In the genomic region with DNA sequence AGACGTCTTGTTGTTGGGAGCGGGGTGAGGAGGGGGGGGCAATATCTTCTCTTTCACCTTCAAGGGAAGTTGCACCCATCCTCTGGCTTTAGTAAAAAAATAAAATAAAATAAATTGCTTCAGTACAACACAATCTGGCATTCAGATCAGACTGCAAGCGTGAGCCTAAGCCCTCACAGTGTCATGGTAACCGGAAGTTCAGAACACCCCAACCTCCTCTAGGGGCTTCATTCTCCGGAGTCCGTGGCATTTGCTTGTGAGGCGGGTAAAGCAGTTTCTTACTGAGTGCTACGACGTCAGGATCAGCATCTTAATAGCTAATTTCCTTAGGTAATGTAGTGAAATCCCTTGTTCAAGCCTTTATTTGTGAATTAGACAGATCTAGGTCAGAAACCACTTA, we compare ENCODE assay signal across 35 mouse cellular contexts. TPM values are rescaled to one million over a fixed set of nuclear protein-coding genes. Genes with fewer than 3 reads are reported as not detected.
DNase-seq lines count a peak whose midpoint lies in the region; ATAC-seq and TF ChIP-seq lines count a peak whose summit lies in the region.
"Had no signal": no experiment of that assay in that cellular context is flagged by ENCODE, and none has a peak within 500 bp of the region (broad histone marks: within the 10 kb centered on the region; RNA-seq: fewer than 3 reads in every experiment).

No protein-coding gene starts in this region.

- no peaks in the 10 kb centered on the region for H3K36me3 ChIP-seq in hindbrain, postnatal 0 days (ENCODE audit: insufficient read depth, low read length)
- H3K36me3 ChIP-seq in hindbrain, embryonic 13.5 days: no peaks in the 10 kb centered on the region
- H3K36me3 ChIP-seq in midbrain, embryonic 15.5 days (replicated peaks): no peaks in the 10 kb centered on the region
- no peaks in the 10 kb centered on the region for H3K36me3 ChIP-seq in midbrain, embryonic 13.5 days
- H3K36me3 ChIP-seq: embryonic facial prominence, embryonic 10.5 days; embryonic facial prominence, embryonic 13.5 days; forebrain, embryonic 12.5 days; heart, embryonic 10.5 days; heart, embryonic 13.5 days; hindbrain, embryonic 15.5 days had no signal

- no peak overlapping the region for H3K9ac ChIP-seq in hindbrain, postnatal 0 days (replicated peaks; ENCODE audit: low read length)
- H3K9ac ChIP-seq in hindbrain, embryonic 13.5 days: no peak overlapping the region
- H3K9ac ChIP-seq in midbrain, embryonic 15.5 days: no peak overlapping the region
- no peak overlapping the region for H3K9ac ChIP-seq in midbrain, embryonic 13.5 days (replicated peaks)
- H3K9ac ChIP-seq: embryonic facial prominence, embryonic 13.5 days; forebrain, embryonic 12.5 days; heart, embryonic 13.5 days; hindbrain, embryonic 15.5 days had no signal

- no peak for TF ChIP-seq POLR2A in brain, embryonic 14.5 days (IDR thresholded peaks at IDR 0.05; ENCODE audit: borderline replicate concordance, extremely low read depth, insufficient read depth, insufficient read length, poor library complexity, severe bottlenecking)

- DNase-seq in hindbrain, postnatal 0 days (ENCODE audit: low spot score): peak; percentile 36
- DNase-seq in brain, embryonic 14.5 days (ENCODE audit: low read depth): peak; percentile 43
- DNase-seq in retina, embryonic 14.5 days (ENCODE audit: low spot score): peak; percentile 20
- no peak for DNase-seq in Muller cell, postnatal 12 days (ENCODE audit: inconsistent ontology term)
- no peak for DNase-seq in adrenal gland, adult (ENCODE audit: inconsistent age in 2 of 2, low spot score in 1 of 2)
- DNase-seq: adrenal gland, adult 2 months; adrenal gland, postnatal 14 days; cerebellum, adult 11-12 months; cerebellum, adult 8-10 months; cerebellum, postnatal 10 days; cerebellum, postnatal 36 days; embryo, embryonic 11 days; gastrocnemius, adult 2 months; gastrocnemius, postnatal 14 days; heart, adult 18-20 months; heart, postnatal 14 days; heart, postnatal 4 days had no signal

- TF ChIP-seq CTCF in hindbrain, postnatal 0 days (IDR thresholded peaks at IDR 0.05; ENCODE audit: low read depth): peak; percentile 11; the same call in 1 of the 2 replicates
- TF ChIP-seq CTCF in brain, embryonic 14.5 days (IDR thresholded peaks at IDR 0.05; ENCODE audit: borderline replicate concordance, extremely low read depth, insufficient read depth, insufficient read length): no peak

- H3K4me3 ChIP-seq in hindbrain, postnatal 0 days (ENCODE audit: low read length): no peak overlapping the region
- H3K4me3 ChIP-seq in hindbrain, embryonic 13.5 days: no peak overlapping the region
- no peak overlapping the region for H3K4me3 ChIP-seq in midbrain, embryonic 15.5 days
- no peak overlapping the region for H3K4me3 ChIP-seq in midbrain, embryonic 13.5 days (replicated peaks)
- H3K4me3 ChIP-seq: embryonic facial prominence, embryonic 10.5 days; embryonic facial prominence, embryonic 13.5 days; erythroblast, embryonic 14.5 days; forebrain, embryonic 12.5 days; gastrocnemius, adult 2 months; heart, embryonic 10.5 days; heart, embryonic 13.5 days; hindbrain, embryonic 15.5 days had no signal

- H3K4me2 ChIP-seq in hindbrain, postnatal 0 days (ENCODE audit: low read depth, low read length): no peak overlapping the region
- H3K4me2 ChIP-seq in hindbrain, embryonic 13.5 days: no peak overlapping the region
- 0 out of 2 replicates have a peak overlapping the region, but pooled peaks have one; percentile 4 for H3K4me2 ChIP-seq in midbrain, embryonic 15.5 days
- H3K4me2 ChIP-seq in midbrain, embryonic 13.5 days (replicated peaks): no peak overlapping the region
- H3K4me2 ChIP-seq: embryonic facial prominence, embryonic 13.5 days; forebrain, embryonic 12.5 days; heart, embryonic 13.5 days had no signal

- H3K27ac ChIP-seq in hindbrain, postnatal 0 days: no peak overlapping the region
- H3K27ac ChIP-seq in hindbrain, embryonic 13.5 days: no peak overlapping the region
- no peak overlapping the region for H3K27ac ChIP-seq in midbrain, embryonic 15.5 days
- no peak overlapping the region for H3K27ac ChIP-seq in midbrain, embryonic 13.5 days
- H3K27ac ChIP-seq: embryonic facial prominence, embryonic 13.5 days; forebrain, embryonic 12.5 days; gastrocnemius, adult 2 months; heart, embryonic 10.5 days; heart, embryonic 13.5 days; hindbrain, embryonic 15.5 days had no signal

- H3K27me3 ChIP-seq in hindbrain, postnatal 0 days (ENCODE audit: insufficient read depth, low read length): no peaks in the 10 kb centered on the region
- no peaks in the 10 kb centered on the region for H3K27me3 ChIP-seq in hindbrain, embryonic 13.5 days
- no peaks in the 10 kb centered on the region for H3K27me3 ChIP-seq in midbrain, embryonic 15.5 days (replicated peaks)
- no peaks in the 10 kb centered on the region for H3K27me3 ChIP-seq in midbrain, embryonic 13.5 days
- H3K27me3 ChIP-seq: embryonic facial prominence, embryonic 13.5 days; forebrain, embryonic 12.5 days; heart, embryonic 13.5 days; hindbrain, embryonic 15.5 days had no signal

- H3K4me1 ChIP-seq in hindbrain, postnatal 0 days (ENCODE audit: insufficient read depth, low read length): peaks cover 16% of the 10 kb centered on the region; the same call in 1 of the 2 replicates
- H3K4me1 ChIP-seq in hindbrain, embryonic 13.5 days (replicated peaks): peaks cover 19% of the 10 kb centered on the region
- H3K4me1 ChIP-seq in midbrain, embryonic 15.5 days: peaks cover 23% of the 10 kb centered on the region
- H3K4me1 ChIP-seq in midbrain, embryonic 13.5 days (replicated peaks): peaks cover 21% of the 10 kb centered on the region
- H3K4me1 ChIP-seq: embryonic facial prominence, embryonic 13.5 days; heart, embryonic 13.5 days had no signal

- ATAC-seq in hindbrain, postnatal 0 days: 0 out of 2 replicates have a peak, but pooled peaks have one; percentile 15
- ATAC-seq in hindbrain, embryonic 13.5 days (ENCODE audit: low FRiP score): no peak
- no peak for ATAC-seq in midbrain, embryonic 15.5 days (replicated peaks)
- ATAC-seq in midbrain, embryonic 13.5 days: no peak
- ATAC-seq: CD4-positive, CD25-positive, alpha-beta regulatory T cell, adult 4 months; forebrain, embryonic 16.5 days had no signal

- 48% methylated on average over 9 of the region's 9 CpGs for WGBS in hindbrain, postnatal 0 days
- 63% methylated on average over 9 of the region's 9 CpGs for WGBS in hindbrain, embryonic 13.5 days
- WGBS in midbrain, embryonic 15.5 days: 44% methylated on average over 9 of the region's 9 CpGs
- 57% methylated on average over 9 of the region's 9 CpGs for WGBS in midbrain, embryonic 13.5 days

- H3K9me3 ChIP-seq in hindbrain, postnatal 0 days (ENCODE audit: low read length): no peaks in the 10 kb centered on the region
- H3K9me3 ChIP-seq in hindbrain, embryonic 13.5 days: no peaks in the 10 kb centered on the region
- H3K9me3 ChIP-seq in midbrain, embryonic 15.5 days: no peaks in the 10 kb centered on the region
- no peaks in the 10 kb centered on the region for H3K9me3 ChIP-seq in midbrain, embryonic 13.5 days
- H3K9me3 ChIP-seq: embryonic facial prominence, embryonic 10.5 days; embryonic facial prominence, embryonic 13.5 days; forebrain, embryonic 12.5 days; heart, embryonic 10.5 days; heart, embryonic 13.5 days; hindbrain, embryonic 15.5 days had no signal

RNA-seq across cellular contexts. Expression of a gene that starts 30.6 kb away (rescaled TPM):
- 2.1 and 2.4 TPM in 2 replicates for total RNA-seq in hindbrain, postnatal 0 days (2014; rRNA removed)
- polyA plus RNA-seq in hindbrain, postnatal 0 days (2015; fragmentation: Nextera tagmentation; extraction: Ambion mirVana): 0.64 and 0.90 TPM in 2 replicates
- polyA plus RNA-seq in hindbrain, embryonic 13.5 days (2015; fragmentation: Nextera tagmentation; extraction: Ambion mirVana): 0.36 and 0.39 TPM in 2 replicates
- 2.7 and 2.9 TPM in 2 replicates for polyA plus RNA-seq in midbrain, embryonic 15.5 days (2015; fragmentation: Nextera tagmentation; extraction: Ambion mirVana)
- 1.6 and 1.8 TPM in 2 replicates for polyA plus RNA-seq in midbrain, embryonic 13.5 days (2015; fragmentation: Nextera tagmentation; extraction: Ambion mirVana)
- polyA plus RNA-seq in brain, embryonic 14.5 days (2012; rRNA removed): 1.7 and 1.9 TPM in 2 replicates
- total RNA-seq: adrenal gland, adult 2 months; adrenal gland, postnatal 14 days; adrenal gland, postnatal 4 days; gastrocnemius, adult 2 months; gastrocnemius, postnatal 14 days; gastrocnemius, postnatal 4 days; heart, adult 18-20 months; heart, postnatal 14 days; heart, postnatal 4 days; MEL had no signal
- polyA plus RNA-seq: adrenal gland, adult 2 months; C2C12; CD4-positive, CD25-positive, alpha-beta regulatory T cell, adult 4 months; embryonic facial prominence, embryonic 10.5 days; embryonic facial prominence, embryonic 13.5 days; erythroblast, embryonic 14.5 days; heart, embryonic 10.5 days; heart, embryonic 13.5 days; heart, embryonic 16.5 days; hindbrain, embryonic 11.5 days had no signal

Comparison
In these comparisons a context has a peak if more than half of its experiments do, and no peak if none do; other contexts are left out.
1. DNase-seq: peak in hindbrain, postnatal 0 days (single experiment), brain, embryonic 14.5 days (single experiment) and retina, embryonic 14.5 days (single experiment); none in Muller cell, postnatal 12 days (single experiment) and adrenal gland, adult (0 of 2).